Mouse (Mus musculus) small intestine, adult 2 months (tissue): Measurements from ENCODE around the gene 4930474N05Rik.

Experiments
- CTCF ChIP-seq: fragments of 200-500 bp; IDR thresholded peaks from 2 replicates; pipeline ENCODE4 v1.5.1; 2012; ENCODE audit warnings: low read depth, mild to moderate bottlenecking, control low read depth, inconsistent platforms, low read length, moderate library complexity, mixed read lengths; ENCODE audit not compliant: insufficient replicate concordance, insufficient read length; ENCODE audit errors: extremely low read depth
- POLR2A ChIP-seq: fragments of 200-500 bp; IDR thresholded peaks from 2 replicates; pipeline ENCODE4 v1.6.1; 2012; ENCODE audit warnings: low read depth, mild to moderate bottlenecking, control low read depth, inconsistent platforms, low read length, moderate library complexity

GRCm38 (mm10) chr14:36099647-36100046 lies 4.9 kb downstream of the 4930474N05Rik start:
- TF ChIP-seq CTCF (no peak), POLR2A (no peak)
